Mouse (Mus musculus): Measurements from ENCODE around the gene Whamm.

- TF ChIP-seq CTCF (IDR thresholded peaks at IDR 0.05; ENCODE audit: low read depth), result no peak
- TF ChIP-seq EP300 (IDR thresholded peaks at IDR 0.05; ENCODE audit: low read depth), result no peak
Measured at GRCm38 (mm10) chr7:81570271-81570670, 795 bp upstream of the Whamm start.

Data from liver, postnatal 0 days (tissue).